Mouse (Mus musculus): ENCODE results near the gene Rab30. TPM values are rescaled to one million over a fixed set of nuclear protein-coding genes. Genes with fewer than 3 reads are reported as not detected.

Gene Rab30
- polyA plus RNA-seq, 1 experiment: 15.3 TPM

GRCm38 (mm10) chr7:92822409-92823101, 81.2 kb downstream of the Rab30 start:
- Histone ChIP-seq H3K4me1 (ENCODE audit: control insufficient read depth, insufficient read depth, low read length) (no peaks in the 10 kb centered on the region; the same call in 1 of the 2 replicates), H3K27ac (ENCODE audit: insufficient read depth, low read length) (no peak overlapping the region), H3K4me3 (ENCODE audit: insufficient read depth, low read length) (no peak overlapping the region)
- no peak for TF ChIP-seq POLR2A (IDR thresholded peaks at IDR 0.05; ENCODE audit: extremely low read depth, insufficient read depth, low read length)

- Histone ChIP-seq H3K4me1 (ENCODE audit: control insufficient read depth, insufficient read depth, low read length) (no peaks in the 10 kb centered on the region; the same call in 1 of the 2 replicates), H3K4me3 (ENCODE audit: insufficient read depth, low read length) (no peak overlapping the region), H3K27ac (ENCODE audit: insufficient read depth, low read length) (no peak overlapping the region)
- no peak for TF ChIP-seq POLR2A (IDR thresholded peaks at IDR 0.05; ENCODE audit: extremely low read depth, insufficient read depth, low read length)
- no peak for TF ChIP-seq CTCF (IDR thresholded peaks at IDR 0.05; ENCODE audit: extremely low read depth, insufficient read depth, low read length)
These were observed 84.8 kb downstream of the Rab30 start for GRCm38 (mm10) chr7:92826248-92826647.

GRCm38 (mm10) chr7:92827981-92828380, 86.6 kb downstream of the Rab30 start:
- no peaks in the 10 kb centered on the region for H3K4me1 ChIP-seq (ENCODE audit: control insufficient read depth, insufficient read depth, low read length)
- TF ChIP-seq CTCF (IDR thresholded peaks at IDR 0.05; ENCODE audit: extremely low read depth, insufficient read depth, low read length) (peak; percentile 40; the same call in 1 of the 2 replicates), POLR2A (IDR thresholded peaks at IDR 0.05; ENCODE audit: extremely low read depth, insufficient read depth, low read length) (no peak)
- H3K4me3 ChIP-seq (ENCODE audit: insufficient read depth, low read length): no peak overlapping the region
- H3K27ac ChIP-seq (ENCODE audit: insufficient read depth, low read length): no peak overlapping the region

DNA sequence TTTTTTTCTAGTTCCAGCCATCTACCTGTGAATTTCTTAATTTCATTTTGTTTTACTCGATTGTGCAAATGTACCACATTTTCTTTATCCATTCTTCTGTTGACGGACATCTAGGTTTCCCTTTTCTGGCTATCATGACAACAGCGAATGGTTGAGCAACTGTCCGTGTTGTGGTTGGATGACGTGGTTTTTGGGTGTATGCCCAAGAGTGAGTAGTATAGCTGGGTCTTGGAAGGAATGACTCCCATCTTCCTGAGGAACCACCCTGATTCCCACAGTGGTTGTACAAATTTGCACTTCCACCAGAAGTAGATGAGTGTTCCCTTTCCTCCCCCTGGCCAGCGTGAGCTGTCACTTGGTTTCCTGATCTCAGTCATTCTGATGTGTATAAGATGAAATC, 91.0 kb downstream of the Rab30 start:
- no peak overlapping the region for H3K27ac ChIP-seq (ENCODE audit: insufficient read depth, low read length)
- no peak overlapping the region for H3K4me3 ChIP-seq (ENCODE audit: insufficient read depth, low read length)
- TF ChIP-seq POLR2A (IDR thresholded peaks at IDR 0.05; ENCODE audit: extremely low read depth, insufficient read depth, low read length): no peak
- H3K4me1 ChIP-seq (ENCODE audit: control insufficient read depth, insufficient read depth, low read length): peaks cover 2% of the 10 kb centered on the region; the same call in 1 of the 2 replicates

GRCm38 (mm10) chr7:92834391-92834790, 93.0 kb downstream of the Rab30 start:
- Histone ChIP-seq H3K4me3 (ENCODE audit: insufficient read depth, low read length) (no peak overlapping the region), H3K4me1 (ENCODE audit: control insufficient read depth, insufficient read depth, low read length) (peaks cover 2% of the 10 kb centered on the region; the same call in 1 of the 2 replicates), H3K27ac (ENCODE audit: insufficient read depth, low read length) (no peak overlapping the region)
- TF ChIP-seq CTCF (IDR thresholded peaks at IDR 0.05; ENCODE audit: extremely low read depth, insufficient read depth, low read length): no peak
- TF ChIP-seq POLR2A (IDR thresholded peaks at IDR 0.05; ENCODE audit: extremely low read depth, insufficient read depth, low read length): no peak

DNA sequence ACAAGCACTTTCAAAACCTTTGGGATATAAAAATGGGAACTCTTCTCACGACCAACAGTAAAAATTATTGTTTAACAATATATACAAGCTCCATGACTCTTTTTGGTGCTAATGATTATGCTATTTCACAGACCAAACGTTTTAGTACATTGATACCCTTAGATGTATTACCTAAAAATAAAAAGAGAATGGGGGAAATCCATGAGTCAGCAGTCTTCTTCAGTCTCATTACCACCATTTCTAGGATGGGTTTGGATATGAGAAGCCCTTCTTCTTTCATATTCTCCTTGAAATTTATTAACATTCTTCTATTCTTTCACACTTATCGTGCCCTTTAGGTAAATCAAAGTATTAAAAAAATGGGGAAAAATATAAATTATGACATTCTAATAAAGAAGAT, 95.0 kb downstream of the Rab30 start:
- Histone ChIP-seq H3K27ac (ENCODE audit: insufficient read depth, low read length) (no peak overlapping the region), H3K4me3 (ENCODE audit: insufficient read depth, low read length) (no peak overlapping the region), H3K4me1 (ENCODE audit: control insufficient read depth, insufficient read depth, low read length) (peaks cover 2% of the 10 kb centered on the region; the same call in 1 of the 2 replicates)
- TF ChIP-seq POLR2A (IDR thresholded peaks at IDR 0.05; ENCODE audit: extremely low read depth, insufficient read depth, low read length): no peak
- no peak for TF ChIP-seq CTCF (IDR thresholded peaks at IDR 0.05; ENCODE audit: extremely low read depth, insufficient read depth, low read length)

GRCm38 (mm10) chr7:92837226-92837625, 95.8 kb downstream of the Rab30 start:
- H3K4me1 ChIP-seq (ENCODE audit: control insufficient read depth, insufficient read depth, low read length): peaks cover 2% of the 10 kb centered on the region; the same call in 1 of the 2 replicates
- H3K4me3 ChIP-seq (ENCODE audit: insufficient read depth, low read length): no peak overlapping the region
- 0 out of 2 replicates have a peak overlapping the region, but pooled peaks have one; percentile 25 for H3K27ac ChIP-seq (ENCODE audit: insufficient read depth, low read length)
- no peak for TF ChIP-seq POLR2A (IDR thresholded peaks at IDR 0.05; ENCODE audit: extremely low read depth, insufficient read depth, low read length)
- TF ChIP-seq CTCF (IDR thresholded peaks at IDR 0.05; ENCODE audit: extremely low read depth, insufficient read depth, low read length): no peak

- no peak for TF ChIP-seq POLR2A (IDR thresholded peaks at IDR 0.05; ENCODE audit: extremely low read depth, insufficient read depth, low read length)
- TF ChIP-seq CTCF (IDR thresholded peaks at IDR 0.05; ENCODE audit: extremely low read depth, insufficient read depth, low read length): 0 out of 2 replicates have a peak, but pooled peaks have one; percentile 19
- Histone ChIP-seq H3K4me3 (ENCODE audit: insufficient read depth, low read length) (no peak overlapping the region), H3K4me1 (ENCODE audit: control insufficient read depth, insufficient read depth, low read length) (peaks cover 2% of the 10 kb centered on the region; the same call in 1 of the 2 replicates)
These were observed 96.5 kb downstream of the Rab30 start for GRCm38 (mm10) chr7:92837907-92838306.

DNA sequence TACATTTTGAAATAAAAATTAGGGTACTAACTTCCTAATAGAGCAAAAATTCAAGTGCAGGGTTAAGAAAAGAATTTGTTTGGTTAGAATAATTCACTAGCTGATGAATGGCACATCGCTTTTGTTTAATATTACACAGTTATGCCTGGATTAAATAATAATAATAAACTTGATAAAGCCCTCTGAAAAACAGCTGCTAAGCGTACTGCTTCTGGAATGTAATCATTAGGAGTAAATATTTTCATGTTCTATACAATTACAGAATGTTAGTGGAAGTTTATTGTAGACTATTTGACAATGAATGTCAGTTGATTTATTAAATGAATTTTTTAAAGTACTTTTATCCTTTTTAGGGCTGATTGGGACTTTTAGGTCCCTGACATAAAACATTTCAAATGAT, 100.9 kb downstream of the Rab30 start:
- TF ChIP-seq CTCF (IDR thresholded peaks at IDR 0.05; ENCODE audit: extremely low read depth, insufficient read depth, low read length) (no peak), POLR2A (IDR thresholded peaks at IDR 0.05; ENCODE audit: extremely low read depth, insufficient read depth, low read length) (no peak)
- Histone ChIP-seq H3K27ac (ENCODE audit: insufficient read depth, low read length) (no peak overlapping the region), H3K4me1 (ENCODE audit: control insufficient read depth, insufficient read depth, low read length) (no peaks in the 10 kb centered on the region; the same call in 1 of the 2 replicates), H3K4me3 (ENCODE audit: insufficient read depth, low read length) (no peak overlapping the region)

More at GRCm38 (mm10) chr7:92837907-92838306, 96.5 kb downstream of the Rab30 start:
- H3K27ac ChIP-seq (ENCODE audit: insufficient read depth, low read length): no peak overlapping the region

DNA sequence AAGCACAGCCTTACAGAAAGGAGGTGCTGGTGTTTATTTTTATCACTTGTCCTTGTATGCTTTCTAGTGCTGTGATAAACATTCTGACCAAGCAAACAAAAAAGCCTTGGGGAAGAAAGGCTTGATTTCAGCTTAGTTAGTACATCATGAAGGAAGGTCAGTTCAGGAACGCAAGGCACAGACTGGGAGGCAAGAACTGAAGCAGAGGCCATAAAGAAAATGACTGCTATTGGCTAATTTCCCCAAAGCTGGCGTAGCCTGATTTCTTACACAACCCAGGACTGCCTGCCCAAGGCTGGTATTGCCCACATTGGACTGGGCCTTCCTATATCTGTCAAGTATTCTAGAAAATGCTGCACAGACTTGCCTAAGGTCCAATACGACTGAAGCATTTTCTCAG, 106.8 kb downstream of the Rab30 start:
- Histone ChIP-seq H3K4me1 (ENCODE audit: control insufficient read depth, insufficient read depth, low read length) (no peaks in the 10 kb centered on the region), H3K4me3 (ENCODE audit: insufficient read depth, low read length) (no peak overlapping the region), H3K27ac (ENCODE audit: insufficient read depth, low read length) (no peak overlapping the region)
- TF ChIP-seq CTCF (IDR thresholded peaks at IDR 0.05; ENCODE audit: extremely low read depth, insufficient read depth, low read length) (no peak), POLR2A (IDR thresholded peaks at IDR 0.05; ENCODE audit: extremely low read depth, insufficient read depth, low read length) (no peak)
